In the genomic region with DNA sequence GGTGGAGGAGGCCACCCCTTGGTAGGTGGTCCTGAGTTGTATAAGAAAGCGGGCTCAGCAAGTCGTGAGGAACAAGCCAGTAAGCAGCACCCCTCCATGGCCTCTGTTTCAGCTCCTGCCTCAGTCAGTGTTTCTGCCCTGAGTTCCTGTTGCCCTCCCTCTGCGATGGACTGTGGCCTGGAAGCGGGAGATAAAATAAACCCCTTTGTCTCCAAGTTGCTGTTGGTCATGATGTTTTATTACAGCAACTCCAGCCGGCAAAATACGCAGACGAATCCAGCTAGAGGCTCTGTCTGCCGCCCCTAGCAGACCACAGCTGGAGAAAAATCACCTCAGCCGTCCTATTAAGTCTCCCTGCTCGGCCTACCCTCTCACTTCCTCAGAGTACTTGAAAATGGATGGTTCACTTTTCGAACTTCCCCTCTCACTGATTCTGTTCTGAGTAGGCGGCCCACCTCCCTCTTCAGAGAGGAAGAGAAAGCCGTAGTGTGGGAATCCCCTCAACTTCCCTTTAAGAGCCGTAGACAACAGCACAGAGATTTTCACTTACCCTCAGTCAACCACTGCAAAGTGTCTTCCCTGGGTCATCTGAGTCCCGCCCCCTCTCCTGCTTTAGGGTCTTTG, we compare ENCODE assay signal across 8 mouse cellular contexts. TPM values are rescaled to one million over a fixed set of nuclear protein-coding genes. Genes with fewer than 3 reads are reported as not detected.
DNase-seq lines count a peak whose midpoint lies in the region; ATAC-seq and TF ChIP-seq lines count a peak whose summit lies in the region.

No protein-coding gene starts in this region.

- ATAC-seq in kidney, postnatal 0 days (replicated peaks; ENCODE audit: low FRiP score, low read depth) = no peak
- ATAC-seq in hindbrain, embryonic 12.5 days (ENCODE audit: low FRiP score) = no peak

- H3K4me2 ChIP-seq in kidney, postnatal 0 days (ENCODE audit: low read length) = no peak overlapping the region
- no peak overlapping the region for H3K4me2 ChIP-seq in hindbrain, embryonic 12.5 days (replicated peaks)

- TF ChIP-seq CTCF in kidney, postnatal 0 days (IDR thresholded peaks at IDR 0.05; ENCODE audit: low read depth) = no peak

- no peak overlapping the region for H3K27ac ChIP-seq in kidney, postnatal 0 days
- no peak overlapping the region for H3K27ac ChIP-seq in hindbrain, embryonic 12.5 days

- no peak overlapping the region for H3K9ac ChIP-seq in kidney, postnatal 0 days (ENCODE audit: low read depth, low read length)
- no peak overlapping the region for H3K9ac ChIP-seq in hindbrain, embryonic 12.5 days

- DNase-seq in kidney, postnatal 0 days (ENCODE audit: low spot score) = peak; percentile 19
- DNase-seq in kidney, postnatal 25 days = no peak
- DNase-seq in T-cell, adult 2 months (ENCODE audit: low spot score) = peak; percentile 66
- DNase-seq in kidney, postnatal 36 days = peak; percentile 4 to 8
- peak; percentile 37 for DNase-seq in skeletal muscle tissue, adult 2 months (ENCODE audit: low read depth, low spot score)
- no peak for DNase-seq in cerebellum, adult 11 months
- no peak for DNase-seq in testis, postnatal 10 days (ENCODE audit: low spot score)

- H3K4me1 ChIP-seq in kidney, postnatal 0 days (replicated peaks; ENCODE audit: insufficient read depth, low read length) = no peaks in the 10 kb centered on the region
- H3K4me1 ChIP-seq in hindbrain, embryonic 12.5 days = no peaks in the 10 kb centered on the region

- no peak overlapping the region for H3K4me3 ChIP-seq in kidney, postnatal 0 days (replicated peaks; ENCODE audit: low read depth, low read length)
- no peak overlapping the region for H3K4me3 ChIP-seq in hindbrain, embryonic 12.5 days

- no peaks in the 10 kb centered on the region for H3K27me3 ChIP-seq in kidney, postnatal 0 days (ENCODE audit: insufficient read depth, low read length)
- H3K27me3 ChIP-seq in hindbrain, embryonic 12.5 days = no peaks in the 10 kb centered on the region

- WGBS in kidney, postnatal 0 days = 54% methylated on average over 15 of the region's 15 CpGs
- WGBS in hindbrain, embryonic 12.5 days = 76% methylated on average over 15 of the region's 15 CpGs

- no peaks in the 10 kb centered on the region for H3K36me3 ChIP-seq in kidney, postnatal 0 days (ENCODE audit: insufficient read depth, low read length)
- no peaks in the 10 kb centered on the region for H3K36me3 ChIP-seq in hindbrain, embryonic 12.5 days

- no peaks in the 10 kb centered on the region for H3K9me3 ChIP-seq in kidney, postnatal 0 days (replicated peaks; ENCODE audit: low read length)
- H3K9me3 ChIP-seq in hindbrain, embryonic 12.5 days (replicated peaks) = 0 out of 2 replicates have a peak, but pooled peaks cover 3% of the 10 kb centered on the region

RNA-seq across cellular contexts. Expression of gene Plbd1, which starts 28.2 kb away (rescaled TPM):
- 5.2 and 7.0 TPM in 2 replicates for polyA plus RNA-seq in kidney, postnatal 0 days (2015; fragmentation: Nextera tagmentation; extraction: Ambion mirVana)
- polyA plus RNA-seq in hindbrain, embryonic 12.5 days (2016; fragmentation: Nextera tagmentation; extraction: Ambion mirVana) = 2.3 and 2.6 TPM in 2 replicates

Comparison
In these comparisons a context has a peak if more than half of its experiments do, and no peak if none do; other contexts are left out.
1. DNase-seq: peak in kidney, postnatal 0 days (single experiment), T-cell, adult 2 months (single experiment), kidney, postnatal 36 days (2 of 2) and skeletal muscle tissue, adult 2 months (single experiment); none in kidney, postnatal 25 days (0 of 2), cerebellum, adult 11 months (single experiment) and testis, postnatal 10 days (single experiment).